Mouse (Mus musculus) midbrain, embryonic 10.5 days (tissue): Measurements from ENCODE around the gene Slc17a1. TPM values are rescaled to one million over a fixed set of nuclear protein-coding genes. Genes with fewer than 3 reads are reported as not detected.

ENCODE experiments used
- DNase-seq: peaks from one replicate; pipeline ENCODE4 v3.0.0-alpha.2; 2017; ENCODE audit warnings: low spot score
- H3K27ac ChIP-seq: fragments of 300-500 bp; sonication (generic); replicated peaks from 2 replicates; pipeline ENCODE4 v1.5.1; 2016; ENCODE audit warnings: mild to moderate bottlenecking
- H3K27me3 ChIP-seq: fragments of 300-500 bp; sonication (generic); 2 replicates; pipeline ENCODE4 v1.6.1; 2016; ENCODE audit warnings: low read depth, mild to moderate bottlenecking; ENCODE audit not compliant: poor library complexity, severe bottlenecking
- H3K36me3 ChIP-seq: fragments of 300-500 bp; sonication (generic); 2 replicates; pipeline ENCODE4 v1.6.1; 2016; ENCODE audit warnings: mild to moderate bottlenecking, moderate library complexity
- H3K4me1 ChIP-seq: fragments of 300-500 bp; sonication (generic); 2 replicates; pipeline ENCODE4 v1.6.1; 2016
- H3K4me3 ChIP-seq: fragments of 300-500 bp; sonication (generic); 2 replicates; pipeline ENCODE4 v1.5.1; 2016; ENCODE audit warnings: mild to moderate bottlenecking, moderate library complexity
- H3K9me3 ChIP-seq: fragments of 300-500 bp; sonication (generic); replicated peaks from 2 replicates; pipeline ENCODE4 v1.6.1; 2016; ENCODE audit warnings: mild to moderate bottlenecking
- WGBS: fragments of 180-500 bp; shearing (Covaris S2); methylation state at CpG from one replicate; pipeline ENCODE4 v1.1.7; 2016; 5-methylcytosine and 5-hydroxymethylcytosine counted together
- polyA plus RNA-seq: library from polyadenylated mRNA; unstranded; fragments of >200 nt; fragmentation: Nextera tagmentation; extraction: Ambion mirVana; gene quantifications from 2 replicates; pipeline ENCODE4 v1.2.1, GENCODE M21; 2016

Gene Slc17a1
- not detected in 2 replicates for polyA plus RNA-seq

DNA sequence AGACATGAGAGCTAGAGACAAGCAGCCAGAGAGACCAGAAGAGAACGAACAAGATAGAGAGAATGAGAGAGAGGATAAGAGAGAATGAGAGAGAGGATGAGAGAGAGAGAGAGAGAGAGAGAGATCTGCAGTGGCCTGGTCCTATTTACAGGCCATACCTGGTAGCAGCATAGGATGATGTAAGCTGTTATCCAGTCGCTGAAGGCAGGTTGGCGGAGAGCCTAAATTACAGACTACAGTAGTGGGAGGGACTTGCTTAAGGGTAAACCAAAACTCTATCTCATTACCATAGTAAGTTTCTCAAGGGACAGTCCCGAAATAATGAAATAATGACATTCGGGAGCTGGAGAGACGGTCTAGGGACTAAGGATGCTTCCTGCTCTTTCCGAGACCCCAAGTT is at the start of gene Slc17a1:
Gene Slc17a1 (plus strand): TSS at position 346 of the 400 bp plus-strand sequence.
- no peak within 1 kb of the TSS for H3K4me3 ChIP-seq
- no peaks in the 10 kb centered on the region for H3K36me3 ChIP-seq
- no peaks in the 10 kb centered on the region for H3K27me3 ChIP-seq
- H3K27ac ChIP-seq, result no peak within 1 kb of the TSS
- DNase-seq, result no peak
- no peaks in the 10 kb centered on the region for H3K4me1 ChIP-seq
- H3K9me3 ChIP-seq, result no peaks in the 10 kb centered on the region
- 92% methylated on average over 7 of the region's 7 CpGs for WGBS

DNA sequence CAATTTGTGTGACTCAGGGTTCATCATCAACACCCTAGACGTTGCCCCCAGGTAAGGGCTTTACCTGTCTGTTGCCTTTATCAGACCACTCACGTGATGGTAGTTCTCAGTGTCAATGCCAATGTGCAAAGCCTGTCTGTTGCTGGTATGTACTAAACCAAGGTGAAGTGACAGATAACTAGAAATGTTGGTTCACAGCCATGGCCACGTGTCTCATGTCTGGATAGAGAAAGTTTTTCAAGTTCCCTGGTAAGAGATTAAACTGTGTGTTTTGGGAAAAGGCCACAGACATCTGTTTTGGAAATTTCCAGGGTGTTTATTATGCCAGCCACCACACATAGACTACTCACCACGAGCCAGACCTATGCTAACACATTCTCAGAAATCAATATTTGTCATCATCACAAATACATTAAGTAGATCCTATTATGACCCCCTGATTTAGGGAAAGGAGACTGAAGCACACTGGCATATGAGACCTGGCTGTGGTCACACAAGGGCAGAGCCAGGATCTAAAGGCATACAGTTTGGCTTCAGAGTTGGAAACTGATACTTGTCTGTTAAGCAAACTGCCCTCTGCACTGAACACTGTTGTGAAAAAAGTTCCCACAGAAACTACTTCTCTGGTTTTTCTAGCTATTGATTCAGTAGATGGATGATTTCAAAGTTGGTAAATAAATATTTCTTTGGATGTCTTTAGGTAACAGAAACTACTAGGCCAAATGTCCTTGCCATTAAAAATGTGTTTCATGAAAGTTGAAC is 47.2 kb upstream of the Slc17a1 start:
- no peak for DNase-seq
- no peaks in the 10 kb centered on the region for H3K4me1 ChIP-seq
- no peaks in the 10 kb centered on the region for H3K27me3 ChIP-seq
- H3K4me3 ChIP-seq, result no peak overlapping the region
- no peaks in the 10 kb centered on the region for H3K9me3 ChIP-seq
- whole genome bisulfite sequencing, result 69% methylated on average over 4 of the region's 4 CpGs
- H3K36me3 ChIP-seq, result no peaks in the 10 kb centered on the region
- no peak overlapping the region for H3K27ac ChIP-seq

DNA sequence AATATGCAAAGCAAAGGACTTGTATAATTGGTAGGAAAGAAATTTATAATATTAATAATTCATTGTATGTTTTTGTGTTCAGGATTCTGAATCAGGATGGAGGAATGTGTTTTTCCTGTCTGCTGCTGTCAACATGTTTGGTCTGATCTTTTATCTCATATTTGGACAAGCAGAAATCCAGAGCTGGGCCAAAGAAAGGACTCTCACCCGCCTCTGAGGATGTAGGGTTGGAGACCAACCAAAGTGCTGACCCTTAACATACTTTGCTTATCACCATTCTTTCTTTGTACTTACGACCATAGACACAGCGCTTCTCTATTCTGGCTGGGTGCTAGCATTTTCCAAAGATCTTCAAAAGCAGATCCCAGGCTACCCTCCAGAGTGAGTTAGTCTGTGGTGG is 45.3 kb upstream of the Slc17a1 start:
- no peak overlapping the region for H3K27ac ChIP-seq
- 92% methylated on average over 3 of the region's 3 CpGs for WGBS
- H3K4me1 ChIP-seq, result no peaks in the 10 kb centered on the region
- H3K36me3 ChIP-seq, result no peaks in the 10 kb centered on the region
- no peaks in the 10 kb centered on the region for H3K9me3 ChIP-seq
- H3K4me3 ChIP-seq, result no peak overlapping the region
- DNase-seq, result no peak
- no peaks in the 10 kb centered on the region for H3K27me3 ChIP-seq

DNA sequence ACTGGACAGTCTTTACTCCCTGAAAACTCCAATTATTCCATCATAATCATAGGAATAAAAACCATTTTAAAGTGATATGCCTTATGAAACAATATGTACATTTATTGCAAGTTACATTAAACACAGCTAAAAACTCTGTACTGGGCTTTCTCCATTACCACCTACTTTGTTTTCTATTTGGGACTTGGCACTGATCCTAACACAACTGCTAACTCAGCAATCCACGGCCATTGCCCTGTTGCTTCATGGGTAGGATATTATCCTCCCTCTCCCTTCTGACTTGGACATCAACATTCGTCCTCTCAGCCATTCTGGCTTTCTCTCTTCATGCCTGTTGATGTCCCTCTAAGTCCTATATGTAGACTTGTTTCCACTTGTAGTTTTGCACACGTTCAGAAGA is 40.9 kb upstream of the Slc17a1 start:
- H3K9me3 ChIP-seq, result no peaks in the 10 kb centered on the region
- H3K27ac ChIP-seq, result no peak overlapping the region
- WGBS, result 82% methylated on average over 3 of the region's 3 CpGs
- no peak for DNase-seq
- no peaks in the 10 kb centered on the region for H3K27me3 ChIP-seq
- H3K4me3 ChIP-seq, result no peak overlapping the region
- H3K4me1 ChIP-seq, result no peaks in the 10 kb centered on the region
- no peaks in the 10 kb centered on the region for H3K36me3 ChIP-seq

DNA sequence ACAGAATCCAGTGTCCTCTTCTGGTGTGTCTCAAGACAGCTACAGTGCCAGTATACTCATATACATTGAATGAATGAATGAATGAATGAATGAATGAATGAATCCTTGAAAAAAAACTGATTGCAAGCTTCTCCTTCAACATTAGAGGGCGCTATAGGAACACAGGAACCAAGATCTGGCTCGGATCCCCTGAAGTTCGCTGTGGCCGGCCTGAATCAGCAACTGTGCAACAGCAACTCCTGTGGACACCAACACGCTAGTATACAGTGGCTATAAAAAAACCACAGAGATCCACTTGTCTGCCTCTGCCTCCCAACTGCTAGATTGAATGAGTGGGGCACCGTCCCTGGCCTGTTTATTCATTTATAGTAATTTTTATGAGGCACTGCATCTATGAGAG is 34.5 kb upstream of the Slc17a1 start:
- H3K4me1 ChIP-seq, result no peaks in the 10 kb centered on the region
- WGBS, result 26% methylated on average over 6 of the region's 6 CpGs

DNA sequence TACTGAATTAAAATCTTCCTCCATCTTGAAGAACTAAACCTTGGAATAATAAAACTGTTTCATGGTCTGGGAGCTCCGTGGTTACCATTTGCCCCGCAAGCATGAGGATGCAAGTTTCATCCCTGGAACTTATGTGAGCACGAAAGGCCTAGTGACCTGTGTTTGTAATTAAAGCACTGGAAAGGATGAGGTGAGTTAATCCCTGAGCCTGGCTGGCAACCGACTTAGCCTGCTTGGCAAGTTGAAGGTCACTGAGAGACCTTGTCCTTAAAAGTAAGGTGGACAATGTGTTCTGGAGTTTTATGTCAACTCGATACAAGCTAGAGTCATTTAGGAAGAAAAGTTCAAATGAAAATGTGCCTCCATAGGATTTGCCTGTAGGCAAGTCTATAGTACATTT is 32.7 kb upstream of the Slc17a1 start:
- Histone ChIP-seq H3K27ac (no peak overlapping the region), H3K9me3 (no peaks in the 10 kb centered on the region), H3K4me3 (no peak overlapping the region), H3K4me1 (no peaks in the 10 kb centered on the region), H3K27me3 (no peaks in the 10 kb centered on the region), H3K36me3 (no peaks in the 10 kb centered on the region)
- DNase-seq, result no peak
- WGBS, result 88% methylated on average over 5 of the region's 5 CpGs

More for the DNA sequence above, 34.5 kb upstream of the Slc17a1 start:
- Histone ChIP-seq H3K4me3 (no peak overlapping the region), H3K27ac (no peak overlapping the region), H3K27me3 (no peaks in the 10 kb centered on the region), H3K9me3 (no peaks in the 10 kb centered on the region), H3K36me3 (no peaks in the 10 kb centered on the region)
- DNase-seq, result peak; percentile 40

DNA sequence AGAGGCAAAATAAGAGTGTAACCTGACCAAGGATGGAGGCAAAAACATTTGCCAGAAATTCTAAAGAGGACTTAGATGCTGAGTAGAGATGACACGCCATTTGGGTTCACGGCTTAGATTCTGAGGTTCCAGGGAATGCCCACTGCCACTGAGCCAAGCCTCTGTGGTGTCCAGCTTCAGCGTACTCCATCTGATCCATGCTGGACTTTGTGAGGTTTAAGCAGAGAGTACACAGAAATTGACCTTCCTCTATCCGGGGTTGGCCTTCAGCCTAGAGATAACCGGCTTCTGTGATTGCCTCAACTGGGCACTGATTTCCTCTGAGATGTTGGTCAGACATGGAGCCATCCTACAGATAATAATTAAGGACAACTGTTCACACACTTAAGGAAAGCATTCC is 30.9 kb upstream of the Slc17a1 start:
- Histone ChIP-seq H3K27me3 (no peaks in the 10 kb centered on the region), H3K27ac (no peak overlapping the region), H3K4me3 (no peak overlapping the region), H3K9me3 (no peaks in the 10 kb centered on the region), H3K4me1 (no peaks in the 10 kb centered on the region), H3K36me3 (no peaks in the 10 kb centered on the region)
- WGBS, result 94% methylated on average over 5 of the region's 5 CpGs
- no peak for DNase-seq

DNA sequence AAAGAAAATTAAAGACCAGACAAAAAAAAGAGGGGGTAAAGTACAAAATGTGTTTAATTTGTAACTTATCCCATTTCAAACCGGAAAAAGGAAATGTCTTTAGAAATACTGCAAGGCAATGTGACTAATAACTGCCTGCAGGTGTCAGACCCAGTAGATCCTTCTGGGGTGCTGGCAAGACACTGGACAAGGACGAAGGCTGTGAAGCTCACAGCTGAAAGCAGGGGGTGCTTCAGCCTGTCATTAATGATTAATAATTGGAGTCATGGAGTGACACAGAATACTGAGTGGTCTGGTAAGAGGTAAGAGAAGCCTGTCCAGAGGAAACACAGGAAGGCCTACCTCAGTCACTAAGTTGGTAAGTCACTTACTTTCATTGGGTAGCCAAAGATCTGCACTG is 28.2 kb upstream of the Slc17a1 start, which contains the start of gene Slc17a3:
Gene Slc17a3 (plus strand): TSS at position 127 of the 400 bp plus-strand sequence.
- no peak within 1 kb of the TSS for H3K4me3 ChIP-seq
- no peaks in the 10 kb centered on the region for H3K27me3 ChIP-seq
- no peak within 1 kb of the TSS for H3K27ac ChIP-seq
- H3K36me3 ChIP-seq, result no peaks in the 10 kb centered on the region
- WGBS, result 87% methylated on average over 2 of the region's 2 CpGs
- no peaks in the 10 kb centered on the region for H3K9me3 ChIP-seq
- DNase-seq, result no peak
- H3K4me1 ChIP-seq, result no peaks in the 10 kb centered on the region

DNA sequence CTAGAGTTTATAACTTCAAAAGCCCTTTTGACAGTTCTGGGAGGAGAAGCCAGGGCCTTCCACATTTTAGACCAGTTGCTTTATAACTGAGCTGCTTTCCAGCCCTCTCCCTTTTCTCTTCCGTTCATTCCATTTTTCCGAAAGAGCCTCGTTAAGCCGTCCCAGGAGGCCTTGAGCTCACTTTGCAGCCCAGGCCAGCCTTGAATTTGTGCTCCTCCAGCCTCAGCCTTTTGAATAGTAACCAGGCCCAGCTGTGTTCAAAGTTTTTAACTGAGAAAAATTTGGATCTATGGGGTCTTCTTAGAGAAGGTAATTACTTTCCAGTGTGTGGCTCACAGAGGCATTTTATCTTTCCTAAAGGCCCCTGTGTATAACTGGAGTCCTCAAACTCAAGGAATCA is 21.7 kb upstream of the Slc17a1 start:
- Histone ChIP-seq H3K27me3 (no peaks in the 10 kb centered on the region), H3K4me3 (no peak overlapping the region), H3K4me1 (no peaks in the 10 kb centered on the region), H3K9me3 (no peaks in the 10 kb centered on the region), H3K36me3 (no peaks in the 10 kb centered on the region), H3K27ac (no peak overlapping the region)
- DNase-seq, result no peak
- 78% methylated on average over 4 of the region's 4 CpGs for WGBS

DNA sequence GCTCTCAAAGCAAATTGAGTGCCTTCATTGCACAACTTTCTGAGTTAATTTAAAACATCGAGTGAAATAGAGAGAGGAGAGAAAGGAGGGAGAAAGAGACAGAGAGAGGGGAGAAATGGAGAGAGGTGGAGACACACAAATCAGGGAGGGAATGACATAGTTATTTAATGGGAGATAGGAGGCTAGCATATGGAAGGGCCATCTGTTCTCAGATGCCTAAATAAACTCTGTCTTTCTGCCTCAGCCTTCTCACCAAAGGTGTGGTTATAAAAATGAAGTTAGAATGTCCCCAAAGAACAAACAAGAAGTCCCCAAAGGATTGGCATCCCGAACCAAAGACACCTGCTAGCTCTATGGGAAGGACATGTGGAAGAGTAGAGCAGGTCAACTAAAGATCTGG is 18.3 kb upstream of the Slc17a1 start:
- H3K27me3 ChIP-seq, result no peaks in the 10 kb centered on the region
- H3K27ac ChIP-seq, result no peak overlapping the region
- no peaks in the 10 kb centered on the region for H3K4me1 ChIP-seq
- H3K36me3 ChIP-seq, result no peaks in the 10 kb centered on the region
- no peak for DNase-seq
- H3K4me3 ChIP-seq, result no peak overlapping the region
- H3K9me3 ChIP-seq, result no peaks in the 10 kb centered on the region
- 81% methylated on average over 2 of the region's 2 CpGs for WGBS

DNA sequence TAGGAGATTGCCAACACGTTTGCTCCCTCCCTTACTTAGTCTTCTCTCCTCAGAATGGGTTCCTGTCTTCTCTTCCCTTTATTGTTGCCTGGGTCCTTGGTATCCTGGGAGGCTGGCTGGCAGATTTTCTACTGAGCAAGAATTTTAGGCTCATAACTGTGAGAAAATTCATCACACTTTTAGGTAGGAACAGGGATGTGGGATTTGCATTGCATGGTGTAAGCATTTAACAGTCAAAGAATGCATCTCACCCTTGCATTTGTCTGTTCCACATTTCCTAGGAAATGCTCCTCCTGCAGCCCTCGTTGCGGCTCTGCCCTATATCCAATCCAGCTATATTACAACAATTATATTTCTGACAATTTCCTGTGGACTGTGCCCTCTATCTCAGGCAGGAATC is 11.1 kb upstream of the Slc17a1 start:
- Histone ChIP-seq H3K4me3 (no peak overlapping the region), H3K27ac (no peak overlapping the region), H3K36me3 (no peaks in the 10 kb centered on the region), H3K4me1 (no peaks in the 10 kb centered on the region), H3K9me3 (no peaks in the 10 kb centered on the region), H3K27me3 (no peaks in the 10 kb centered on the region)
- WGBS, result 75% methylated on average over 3 of the region's 3 CpGs
- no peak for DNase-seq

DNA sequence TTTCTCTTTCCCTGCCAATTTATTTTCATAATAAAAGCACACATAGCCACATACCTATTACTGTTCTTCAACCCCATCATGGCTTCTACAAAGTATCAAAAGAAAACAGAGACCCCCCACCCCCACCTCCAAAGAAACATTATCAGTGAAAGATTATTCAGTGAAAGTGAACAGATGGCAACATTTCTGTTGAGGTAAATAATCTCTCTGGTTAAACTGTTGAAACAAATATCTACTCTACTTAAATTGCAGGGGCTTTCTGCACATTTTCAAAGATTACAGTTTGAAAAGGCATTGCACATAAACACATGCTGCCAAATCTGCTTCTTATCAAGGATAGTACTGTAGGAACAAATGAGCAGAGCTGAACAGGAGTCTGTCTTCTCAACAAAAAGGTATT is 5.7 kb upstream of the Slc17a1 start:
- no peak overlapping the region for H3K4me3 ChIP-seq
- H3K9me3 ChIP-seq, result no peaks in the 10 kb centered on the region
- no peaks in the 10 kb centered on the region for H3K4me1 ChIP-seq
- DNase-seq, result no peak
- no peaks in the 10 kb centered on the region for H3K27me3 ChIP-seq
- H3K27ac ChIP-seq, result no peak overlapping the region
- no peaks in the 10 kb centered on the region for H3K36me3 ChIP-seq

DNA sequence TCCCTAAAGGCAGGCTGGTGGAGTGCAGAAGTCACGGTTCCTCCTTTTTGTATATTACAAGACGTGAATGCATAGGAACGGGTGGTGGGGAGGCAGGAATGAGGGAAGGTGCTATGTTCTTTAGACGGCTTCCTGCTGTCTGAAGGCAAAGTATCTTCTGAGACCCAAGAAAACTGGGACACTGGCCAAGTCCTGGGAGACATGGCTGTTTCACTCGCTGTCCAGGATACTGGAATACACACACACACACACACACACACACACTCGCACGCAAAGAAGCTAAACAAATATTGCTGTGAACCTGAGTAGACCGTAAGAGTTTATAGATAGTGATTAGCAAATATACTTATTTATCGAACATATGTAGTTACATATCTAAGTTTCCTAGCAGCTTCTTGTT is 2.8 kb upstream of the Slc17a1 start:
- no peak overlapping the region for H3K27ac ChIP-seq
- no peak overlapping the region for H3K4me3 ChIP-seq
- no peaks in the 10 kb centered on the region for H3K9me3 ChIP-seq
- DNase-seq, result no peak
- no peaks in the 10 kb centered on the region for H3K36me3 ChIP-seq
- WGBS, result 89% methylated on average over 9 of the region's 9 CpGs
- no peaks in the 10 kb centered on the region for H3K27me3 ChIP-seq
- no peaks in the 10 kb centered on the region for H3K4me1 ChIP-seq
